Mouse (Mus musculus): ENCODE measurements at regions not wholly inside any gene's neighbourhood (a gene's known extent, or its start where the extent isn't known, plus 50 kb on each side); places are given as distances from the start of the nearest gene placed in this dataset.

- Histone ChIP-seq H3K4me1 (no peaks in the 10 kb centered on the region), H3K4me3 (no peak overlapping the region), H3K9ac (no peak overlapping the region), H3K36me3 (no peaks in the 10 kb centered on the region), H3K4me2 (no peak overlapping the region), H3K9me3 (no peaks in the 10 kb centered on the region), H3K27me3 (no peaks in the 10 kb centered on the region), H3K27ac (no peak overlapping the region)
- no peak for ATAC-seq (ENCODE audit: insufficient number of reproducible peaks, insufficient read depth, low FRiP score, low TSS enrichment, low read depth)
- WGBS = 73% methylated on average over 4 of the region's 4 CpGs
These were observed 235.1 kb upstream of the Elac2 start for GRCm38 (mm10) chr11:64743753-64744152.

DNA sequence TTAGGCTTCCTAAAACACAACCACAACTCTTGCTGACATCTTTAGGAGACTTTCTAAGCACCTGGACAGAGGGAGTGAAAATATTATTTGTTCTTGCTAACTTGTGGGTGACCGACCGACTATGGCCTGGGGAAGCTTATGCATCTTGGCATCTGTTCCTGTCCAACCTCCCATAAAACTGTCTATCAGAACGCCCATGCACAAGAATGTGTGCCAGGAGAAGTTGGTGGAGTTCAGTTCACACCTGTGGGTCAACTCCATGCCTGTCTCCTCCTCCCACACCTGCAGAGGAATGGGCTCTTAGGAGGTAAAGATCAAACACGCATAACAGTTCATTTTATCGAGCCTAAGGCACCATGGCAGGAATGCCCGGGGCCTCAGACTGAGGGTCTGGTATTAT lies 232.7 kb upstream of the Elac2 start:
- Histone ChIP-seq H3K27ac (no peak overlapping the region), H3K9me3 (no peaks in the 10 kb centered on the region), H3K9ac (no peak overlapping the region), H3K36me3 (no peaks in the 10 kb centered on the region), H3K27me3 (no peaks in the 10 kb centered on the region), H3K4me2 (no peak overlapping the region), H3K4me3 (no peak overlapping the region), H3K4me1 (peaks cover 9% of the 10 kb centered on the region; the same call in 1 of the 2 replicates)
- ATAC-seq (ENCODE audit: insufficient number of reproducible peaks, insufficient read depth, low FRiP score, low TSS enrichment, low read depth) = no peak
- WGBS = 84% methylated on average over 6 of the region's 6 CpGs

GRCm38 (mm10) chr11:64749976-64750375 lies 228.9 kb upstream of the Elac2 start:
- Histone ChIP-seq H3K9me3 (no peaks in the 10 kb centered on the region), H3K4me1 (peaks cover 21% of the 10 kb centered on the region), H3K4me3 (no peak overlapping the region), H3K27ac (no peak overlapping the region), H3K9ac (no peak overlapping the region), H3K4me2 (no peak overlapping the region), H3K36me3 (no peaks in the 10 kb centered on the region), H3K27me3 (no peaks in the 10 kb centered on the region)
- no peak for ATAC-seq (ENCODE audit: insufficient number of reproducible peaks, insufficient read depth, low FRiP score, low TSS enrichment, low read depth)
- WGBS = 23% methylated on average over 9 of the region's 9 CpGs

DNA sequence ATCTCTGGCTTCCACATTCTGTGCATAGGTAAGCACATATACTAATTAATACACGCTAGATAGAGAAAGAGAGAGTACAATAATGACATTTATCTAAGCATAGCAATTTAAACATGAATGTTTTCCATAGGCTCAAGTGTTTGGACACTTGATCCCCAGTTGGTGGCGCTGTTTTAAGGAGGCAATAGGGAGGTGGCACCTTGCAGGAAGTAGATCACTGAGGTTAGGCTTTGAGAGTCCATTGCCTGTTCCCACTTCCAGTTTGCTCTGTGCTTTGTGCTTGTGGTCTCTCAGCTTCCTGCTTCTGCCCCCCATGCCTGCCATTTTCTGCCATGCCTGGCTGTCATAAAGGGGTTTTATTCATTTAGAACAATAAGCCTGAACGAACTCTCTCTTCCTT lies 226.5 kb upstream of the Elac2 start:
- Histone ChIP-seq H3K4me1 (peaks cover 21% of the 10 kb centered on the region), H3K4me2 (no peak overlapping the region), H3K4me3 (no peak overlapping the region), H3K9me3 (no peaks in the 10 kb centered on the region), H3K36me3 (no peaks in the 10 kb centered on the region), H3K9ac (no peak overlapping the region), H3K27ac (no peak overlapping the region), H3K27me3 (no peaks in the 10 kb centered on the region)
- no peak for ATAC-seq (ENCODE audit: insufficient number of reproducible peaks, insufficient read depth, low FRiP score, low TSS enrichment, low read depth)
- WGBS = 61% methylated on average over 3 of the region's 3 CpGs

- no peak overlapping the region for H3K4me3 ChIP-seq
- no peaks in the 10 kb centered on the region for H3K36me3 ChIP-seq
- 58% methylated on average over 7 of the region's 7 CpGs for WGBS
- peaks cover 21% of the 10 kb centered on the region for H3K4me1 ChIP-seq
- H3K4me2 ChIP-seq = no peak overlapping the region
- H3K9ac ChIP-seq = no peak overlapping the region
- no peak overlapping the region for H3K27ac ChIP-seq
- H3K9me3 ChIP-seq = no peaks in the 10 kb centered on the region
- no peak for ATAC-seq (ENCODE audit: insufficient number of reproducible peaks, insufficient read depth, low FRiP score, low TSS enrichment, low read depth)
- H3K27me3 ChIP-seq = no peaks in the 10 kb centered on the region
These were observed 226.0 kb upstream of the Elac2 start for GRCm38 (mm10) chr11:64752816-64753215.

- Histone ChIP-seq H3K4me2 (no peak overlapping the region), H3K36me3 (no peaks in the 10 kb centered on the region), H3K4me3 (no peak overlapping the region), H3K9me3 (no peaks in the 10 kb centered on the region), H3K27me3 (no peaks in the 10 kb centered on the region), H3K4me1 (peaks cover 21% of the 10 kb centered on the region), H3K9ac (no peak overlapping the region), H3K27ac (no peak overlapping the region)
- ATAC-seq (ENCODE audit: insufficient number of reproducible peaks, insufficient read depth, low FRiP score, low TSS enrichment, low read depth) = no peak
- 44% methylated on average over 5 of the region's 5 CpGs for WGBS
These were observed 224.8 kb upstream of the Elac2 start for GRCm38 (mm10) chr11:64754076-64754475.

DNA sequence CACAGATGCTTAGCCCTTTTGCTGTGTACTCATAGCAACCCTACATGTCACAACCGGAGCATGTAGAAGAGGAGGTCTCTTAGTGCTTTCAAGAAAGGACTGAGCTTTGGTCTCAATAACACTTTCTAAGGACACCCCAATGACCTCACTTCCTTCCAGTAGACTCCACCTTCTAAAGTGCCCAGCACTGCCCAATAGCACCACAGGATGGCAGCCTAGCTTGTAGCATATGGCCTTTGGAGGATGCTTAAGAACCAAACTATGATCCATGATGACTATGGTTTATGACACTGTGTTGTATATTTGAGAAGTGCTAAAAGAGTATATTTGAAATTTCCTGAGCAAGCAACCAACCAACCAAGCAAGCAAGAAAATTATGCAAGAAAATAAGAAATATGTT lies 223.3 kb upstream of the Elac2 start:
- H3K4me1 ChIP-seq = peaks cover 14% of the 10 kb centered on the region
- H3K27me3 ChIP-seq = no peaks in the 10 kb centered on the region
- no peaks in the 10 kb centered on the region for H3K36me3 ChIP-seq
- H3K9ac ChIP-seq = no peak overlapping the region
- no peaks in the 10 kb centered on the region for H3K9me3 ChIP-seq
- H3K4me2 ChIP-seq = no peak overlapping the region
- ATAC-seq (ENCODE audit: insufficient number of reproducible peaks, insufficient read depth, low FRiP score, low TSS enrichment, low read depth) = no peak
- H3K4me3 ChIP-seq = no peak overlapping the region
- no peak overlapping the region for H3K27ac ChIP-seq
- 93% methylated on average over 1 of the region's 1 CpGs for WGBS

GRCm38 (mm10) chr11:64760626-64761025 lies 218.2 kb upstream of the Elac2 start:
- Histone ChIP-seq H3K4me3 (no peak overlapping the region), H3K9ac (no peak overlapping the region), H3K36me3 (no peaks in the 10 kb centered on the region), H3K27me3 (no peaks in the 10 kb centered on the region), H3K9me3 (no peaks in the 10 kb centered on the region), H3K4me1 (0 out of 2 replicates have a peak, but pooled peaks cover 4% of the 10 kb centered on the region), H3K4me2 (no peak overlapping the region), H3K27ac (no peak overlapping the region)
- 90% methylated on average over 3 of the region's 3 CpGs for WGBS
- no peak for ATAC-seq (ENCODE audit: insufficient number of reproducible peaks, insufficient read depth, low FRiP score, low TSS enrichment, low read depth)

GRCm38 (mm10) chr11:64762755-64763154 lies 216.1 kb upstream of the Elac2 start:
- no peaks in the 10 kb centered on the region for H3K36me3 ChIP-seq
- H3K4me1 ChIP-seq = 0 out of 2 replicates have a peak, but pooled peaks cover 4% of the 10 kb centered on the region
- no peak overlapping the region for H3K4me2 ChIP-seq
- no peaks in the 10 kb centered on the region for H3K27me3 ChIP-seq
- 71% methylated on average over 3 of the region's 3 CpGs for WGBS
- ATAC-seq (ENCODE audit: insufficient number of reproducible peaks, insufficient read depth, low FRiP score, low TSS enrichment, low read depth) = no peak
- H3K4me3 ChIP-seq = no peak overlapping the region
- H3K9me3 ChIP-seq = no peaks in the 10 kb centered on the region
- no peak overlapping the region for H3K9ac ChIP-seq
- H3K27ac ChIP-seq = no peak overlapping the region

DNA sequence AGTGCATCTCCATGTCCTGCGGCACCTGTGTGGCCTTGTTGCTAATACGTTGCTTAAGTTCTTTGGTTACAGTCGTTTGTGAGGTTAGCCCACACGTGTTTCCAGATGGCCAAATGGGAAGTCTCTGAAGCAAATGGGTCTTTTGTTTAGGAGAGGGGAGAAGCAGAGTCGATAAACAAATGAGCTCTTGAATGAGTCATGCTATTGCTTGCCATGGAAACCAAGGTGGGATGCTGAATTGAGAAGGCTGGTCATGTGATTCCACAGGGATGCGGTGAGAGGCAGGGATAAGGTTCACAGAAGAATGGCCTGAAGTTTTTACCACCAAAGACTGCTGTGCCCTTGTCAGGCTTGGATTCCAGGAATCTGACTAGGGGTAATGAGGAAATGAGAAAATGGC lies 214.8 kb upstream of the Elac2 start:
- Histone ChIP-seq H3K9me3 (no peaks in the 10 kb centered on the region), H3K9ac (no peak overlapping the region), H3K27me3 (no peaks in the 10 kb centered on the region), H3K27ac (no peak overlapping the region), H3K4me1 (0 out of 2 replicates have a peak, but pooled peaks cover 4% of the 10 kb centered on the region), H3K4me3 (no peak overlapping the region), H3K36me3 (no peaks in the 10 kb centered on the region), H3K4me2 (no peak overlapping the region)
- 42% methylated on average over 6 of the region's 6 CpGs for WGBS
- ATAC-seq (ENCODE audit: insufficient number of reproducible peaks, insufficient read depth, low FRiP score, low TSS enrichment, low read depth) = no peak

DNA sequence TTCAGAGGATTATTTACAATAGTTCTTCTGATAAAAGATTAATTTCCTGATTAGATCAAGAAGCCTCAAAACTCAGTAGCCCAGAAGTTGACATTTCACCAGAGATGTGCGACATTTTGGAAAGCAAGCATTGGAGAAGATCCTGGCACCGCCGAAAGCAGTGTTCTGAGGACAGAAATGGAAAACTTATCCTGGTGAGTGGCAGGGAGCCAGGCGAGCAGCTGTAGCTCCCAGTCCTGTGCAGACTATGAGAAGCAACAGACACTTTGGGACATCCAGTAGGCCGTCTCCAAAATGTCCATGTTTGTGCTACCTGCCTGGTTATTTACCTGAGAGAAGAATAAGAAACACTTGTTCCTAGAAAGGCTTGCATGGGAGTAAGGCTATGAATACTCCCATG lies 202.1 kb upstream of the Elac2 start:
- 76% methylated on average over 5 of the region's 5 CpGs for WGBS
- Histone ChIP-seq H3K9ac (no peak overlapping the region), H3K4me2 (no peak overlapping the region), H3K4me3 (no peak overlapping the region), H3K36me3 (no peaks in the 10 kb centered on the region), H3K4me1 (no peaks in the 10 kb centered on the region), H3K27ac (no peak overlapping the region), H3K27me3 (no peaks in the 10 kb centered on the region), H3K9me3 (no peaks in the 10 kb centered on the region)
- no peak for ATAC-seq (ENCODE audit: insufficient number of reproducible peaks, insufficient read depth, low FRiP score, low TSS enrichment, low read depth)

GRCm38 (mm10) chr11:64800246-64801121 lies 178.4 kb upstream of the Elac2 start:
- H3K4me1 ChIP-seq = peaks cover 19% of the 10 kb centered on the region
- H3K4me2 ChIP-seq = peak overlapping the region; percentile 56
- H3K36me3 ChIP-seq = no peaks in the 10 kb centered on the region
- 0 out of 2 replicates have a peak, but pooled peaks have one; percentile 52 for ATAC-seq (ENCODE audit: insufficient number of reproducible peaks, insufficient read depth, low FRiP score, low TSS enrichment, low read depth)
- WGBS = 9% methylated on average over 21 of the region's 21 CpGs
- no peak overlapping the region for H3K9ac ChIP-seq
- peak overlapping the region; percentile 51; the same call in 1 of the 2 replicates for H3K27ac ChIP-seq
- no peaks in the 10 kb centered on the region for H3K9me3 ChIP-seq
- no peaks in the 10 kb centered on the region for H3K27me3 ChIP-seq
- peak overlapping the region; percentile 20 for H3K4me3 ChIP-seq

Measured in embryonic facial prominence, embryonic 13.5 days (tissue).